Mouse (Mus musculus): ENCODE measurements at regions not wholly inside any gene's neighbourhood (a gene's known extent, or its start where the extent isn't known, plus 50 kb on each side); places are given as distances from the start of the nearest gene placed in this dataset.

DNA sequence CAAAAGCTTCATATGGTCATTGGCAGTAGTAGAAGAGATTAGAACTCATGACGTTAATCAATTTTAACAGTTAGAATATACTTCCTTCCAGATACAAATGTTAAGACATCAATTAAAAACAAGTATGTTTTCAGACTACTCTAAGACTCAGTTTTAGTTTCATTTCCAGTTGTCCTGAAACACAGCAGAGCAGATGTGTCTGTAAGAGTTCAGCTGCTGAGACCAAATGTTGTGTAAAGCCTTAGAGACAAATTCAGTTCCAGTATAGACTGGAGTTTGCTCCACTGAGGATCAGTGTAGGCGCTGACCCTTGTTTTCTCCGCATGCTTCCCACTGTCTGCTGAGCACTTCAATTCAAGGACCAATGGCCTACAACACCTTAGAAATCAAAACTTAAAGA lies 158.1 kb upstream of the Bmper start:
- no peak for DNase-seq (ENCODE audit: low spot score)

- DNase-seq (ENCODE audit: low spot score) = no peak
Observed at GRCm38 (mm10) chr9:23068101-23068791, 154.6 kb upstream of the Bmper start.

- no peak for DNase-seq (ENCODE audit: low spot score)
Observed at GRCm38 (mm10) chr9:23069161-23069560, 153.7 kb upstream of the Bmper start.

GRCm38 (mm10) chr9:23071006-23071405 lies 151.9 kb upstream of the Bmper start:
- DNase-seq (ENCODE audit: low spot score) = no peak

DNA sequence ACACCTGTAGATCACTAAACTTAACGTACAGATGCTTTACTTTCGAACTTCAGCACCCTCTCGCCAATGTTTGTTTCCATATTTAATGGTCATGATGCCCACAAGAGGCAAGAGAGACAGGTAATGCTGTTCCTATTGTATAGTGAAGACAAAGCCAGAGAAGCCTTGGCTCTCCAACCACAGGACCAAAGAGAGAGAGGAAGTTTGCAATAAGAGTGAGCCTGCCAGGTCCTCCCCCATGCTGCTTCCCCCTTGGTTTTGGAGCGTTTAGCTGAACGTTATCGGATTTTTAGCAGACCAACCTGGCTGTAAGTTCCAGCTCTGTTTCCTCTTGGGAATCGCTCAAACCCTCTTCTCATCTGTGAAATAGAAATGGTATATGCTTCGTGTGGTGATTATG lies 150.1 kb upstream of the Bmper start:
- no peak for DNase-seq (ENCODE audit: low spot score)

GRCm38 (mm10) chr9:23083562-23083961 lies 139.3 kb upstream of the Bmper start:
- DNase-seq (ENCODE audit: low spot score) = no peak

DNA sequence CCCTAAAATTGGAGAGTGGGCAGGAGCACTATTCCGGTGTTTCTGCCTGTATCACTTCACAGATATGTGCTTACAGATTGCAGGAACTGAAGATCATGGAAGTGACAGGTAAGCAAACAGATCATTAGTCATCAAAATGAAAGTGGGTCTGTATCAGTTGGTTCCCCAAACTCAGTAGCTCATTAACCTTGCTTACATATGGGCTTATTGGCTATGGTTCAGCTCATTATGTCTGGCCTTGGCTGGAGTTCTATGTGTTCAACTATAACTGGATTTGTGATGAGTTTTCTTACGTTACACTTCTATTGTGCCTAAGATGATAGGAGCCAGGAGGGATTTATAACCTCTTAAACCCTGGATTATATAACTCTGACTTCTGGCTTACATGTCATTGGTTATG lies 133.5 kb upstream of the Bmper start:
- DNase-seq (ENCODE audit: low spot score) = no peak

- DNase-seq (ENCODE audit: low spot score) = no peak
Observed at GRCm38 (mm10) chr9:23097134-23097789, 125.6 kb upstream of the Bmper start.

GRCm38 (mm10) chr9:23101584-23101983 lies 121.3 kb upstream of the Bmper start:
- no peak for DNase-seq (ENCODE audit: low spot score)

GRCm38 (mm10) chr9:23101990-23102796 lies 120.7 kb upstream of the Bmper start:
- no peak for DNase-seq (ENCODE audit: low spot score)

- no peak for DNase-seq (ENCODE audit: low spot score)
Observed at GRCm38 (mm10) chr9:23111500-23111899, 111.4 kb upstream of the Bmper start.

- DNase-seq (ENCODE audit: low spot score) = no peak
Observed at GRCm38 (mm10) chr9:23115026-23115425, 107.8 kb upstream of the Bmper start.

DNA sequence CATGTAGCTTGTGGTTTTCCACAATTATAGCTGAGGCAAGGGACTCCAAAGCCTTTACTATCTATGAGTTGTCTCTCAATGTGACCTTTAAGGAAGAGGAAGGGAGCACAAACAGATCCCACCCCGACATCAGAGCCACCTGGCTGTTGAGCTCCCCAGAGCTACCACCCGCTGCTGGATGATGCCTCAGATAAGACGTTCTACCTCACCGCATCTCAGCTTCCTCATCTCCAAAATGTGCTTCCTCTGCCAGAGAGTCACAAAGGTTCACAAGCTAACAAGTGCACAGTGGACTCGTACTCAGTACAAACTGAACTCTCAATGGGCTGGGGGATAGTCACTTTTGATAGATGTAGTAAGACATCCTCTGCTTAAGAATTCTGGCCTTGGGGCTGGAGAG lies 107.3 kb upstream of the Bmper start:
- DNase-seq (ENCODE audit: low spot score) = no peak

DNA sequence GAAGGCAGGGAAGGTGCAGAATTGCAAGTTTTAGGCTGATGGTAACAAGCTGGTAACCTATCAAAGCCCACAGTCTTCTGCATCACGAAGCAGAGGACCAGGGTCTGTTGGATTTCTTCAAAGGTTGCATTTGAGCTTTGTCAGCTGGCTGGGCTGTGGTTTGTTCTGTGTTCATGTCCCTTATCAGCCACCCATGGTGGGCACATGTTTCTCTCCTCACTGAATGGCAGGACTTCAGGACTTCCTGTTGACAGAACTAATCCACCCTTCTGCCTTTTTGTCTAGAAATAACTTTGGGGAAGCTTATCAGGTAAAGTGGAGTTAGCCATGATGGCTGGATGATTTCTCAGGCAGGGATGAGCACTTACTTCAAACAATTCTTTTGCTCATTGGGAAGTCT lies 106.6 kb upstream of the Bmper start:
- no peak for DNase-seq (ENCODE audit: low spot score)

DNA sequence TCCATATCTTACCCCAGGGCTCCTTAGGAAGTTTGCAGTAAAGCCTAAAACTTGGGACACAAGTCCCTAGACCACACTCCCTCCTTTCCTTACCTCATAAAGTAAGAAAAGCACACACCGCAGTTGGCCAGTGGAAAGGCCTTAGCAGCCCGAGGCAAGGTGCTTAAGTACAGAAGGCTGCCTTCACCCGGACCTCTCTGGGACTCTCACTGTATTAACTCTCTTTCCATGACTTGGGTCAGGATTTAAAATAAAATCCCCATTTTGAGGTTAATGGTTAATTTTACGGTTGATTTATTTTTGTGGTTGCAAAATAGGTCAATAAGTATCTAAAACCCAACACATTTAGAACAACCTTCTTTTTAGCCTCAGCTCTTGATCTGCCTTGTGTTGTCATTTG lies 103.1 kb upstream of the Bmper start:
- no peak for DNase-seq (ENCODE audit: low spot score)

- no peak for DNase-seq (ENCODE audit: low spot score)
Observed at GRCm38 (mm10) chr9:23120814-23121213, 102.1 kb upstream of the Bmper start.

- DNase-seq (ENCODE audit: low spot score) = no peak
Observed at GRCm38 (mm10) chr9:23122524-23122923, 100.4 kb upstream of the Bmper start.

- no peak for DNase-seq (ENCODE audit: low spot score)
Observed at GRCm38 (mm10) chr9:23123452-23123851, 99.4 kb upstream of the Bmper start.

GRCm38 (mm10) chr9:23125761-23126704 lies 96.8 kb upstream of the Bmper start:
- no peak for DNase-seq (ENCODE audit: low spot score)

DNA sequence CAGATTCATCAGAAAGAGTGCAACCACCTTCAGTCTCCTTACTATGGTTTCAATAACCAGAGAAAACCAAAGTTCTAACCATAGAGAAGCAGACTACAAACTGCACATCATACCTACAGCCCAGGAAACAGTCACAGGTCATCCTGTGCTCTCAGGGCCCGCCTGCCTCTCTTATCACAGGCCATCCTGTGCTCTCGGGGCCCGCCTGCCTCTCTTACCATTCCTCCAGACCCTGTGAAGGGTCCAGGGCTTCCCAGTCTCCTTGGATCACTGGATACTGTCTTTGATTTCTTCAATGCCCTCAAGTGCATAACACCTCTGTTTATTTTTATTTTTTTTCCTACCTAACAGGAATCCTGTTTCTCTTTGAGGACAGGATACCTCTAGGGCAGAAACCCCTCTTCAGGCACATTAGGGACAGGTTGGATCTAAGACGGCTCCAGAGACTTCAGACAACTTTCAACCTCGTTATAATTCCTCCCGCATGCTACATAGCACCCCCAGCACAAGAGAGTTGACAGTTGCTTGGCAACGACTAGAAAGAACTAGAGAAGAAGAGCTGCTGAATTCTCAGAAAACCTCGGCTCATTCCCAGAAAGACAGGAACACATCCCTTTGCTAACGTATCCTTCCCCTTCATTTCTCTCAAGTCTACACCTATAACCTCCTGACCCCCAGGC lies 95.4 kb upstream of the Bmper start:
- DNase-seq (ENCODE audit: low spot score) = no peak

- no peak for DNase-seq (ENCODE audit: low spot score)
Observed at GRCm38 (mm10) chr9:23128018-23128369, 94.9 kb upstream of the Bmper start.
